Mouse (Mus musculus) brain, adult 2 months (tissue): Measurements from ENCODE around the gene Gm3336.
A peak's percentile ranks its signal among the peaks of the same experiment; 100 is the strongest.

Source experiments
- DNase-seq: peaks from one replicate; pipeline ENCODE4 v3.0.0; 2011; ENCODE audit warnings: low read depth, low spot score

Gene Gm3336

DNA sequence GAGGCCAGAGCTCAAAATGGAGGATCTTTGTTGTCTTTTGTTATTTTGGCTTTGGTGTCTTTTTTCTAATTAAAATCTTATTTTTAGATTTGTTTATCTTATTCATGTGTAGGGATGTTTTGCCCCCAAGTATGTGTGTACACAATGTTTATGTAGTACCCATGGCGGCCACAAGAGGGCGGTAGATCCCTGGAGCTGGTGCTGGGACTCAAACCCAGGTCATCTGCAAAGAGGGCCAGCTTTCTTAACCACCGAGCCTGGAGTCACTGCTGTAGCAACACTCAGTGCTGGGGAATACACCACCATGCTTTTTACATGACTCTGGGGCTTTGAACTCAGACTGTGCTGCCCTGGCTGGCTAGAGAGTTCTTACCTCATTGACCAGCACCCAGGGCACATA is 45.0 kb downstream of the Gm3336 start:
- DNase-seq, result no peak

- no peak for DNase-seq
These were observed 45.7 kb downstream of the Gm3336 start for GRCm38 (mm10) chr8:70764026-70764425.

GRCm38 (mm10) chr8:70764676-70765075 is 46.3 kb downstream of the Gm3336 start:
- DNase-seq, result no peak

DNA sequence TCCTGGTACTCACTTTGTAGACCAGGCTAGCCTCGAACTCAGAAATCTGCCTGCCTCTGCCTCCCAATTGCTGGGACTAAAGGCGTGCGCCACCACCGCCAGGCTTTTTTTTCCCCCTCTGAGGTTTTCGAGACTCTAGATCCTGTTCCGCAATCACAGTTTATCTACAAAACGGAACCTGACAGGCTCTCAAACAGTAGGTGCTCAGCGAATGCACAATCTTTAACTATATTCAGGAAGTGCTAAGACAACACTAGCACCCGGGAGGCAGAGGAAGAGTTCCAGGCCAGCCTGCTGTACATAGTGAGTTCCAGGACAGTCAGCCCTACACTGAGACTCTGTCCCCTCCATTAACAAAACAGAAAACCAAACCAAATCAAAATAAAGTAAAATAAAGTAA is 47.0 kb downstream of the Gm3336 start:
- DNase-seq, result no peak

GRCm38 (mm10) chr8:70765838-70766570 is 47.7 kb downstream of the Gm3336 start:
- no peak for DNase-seq

DNA sequence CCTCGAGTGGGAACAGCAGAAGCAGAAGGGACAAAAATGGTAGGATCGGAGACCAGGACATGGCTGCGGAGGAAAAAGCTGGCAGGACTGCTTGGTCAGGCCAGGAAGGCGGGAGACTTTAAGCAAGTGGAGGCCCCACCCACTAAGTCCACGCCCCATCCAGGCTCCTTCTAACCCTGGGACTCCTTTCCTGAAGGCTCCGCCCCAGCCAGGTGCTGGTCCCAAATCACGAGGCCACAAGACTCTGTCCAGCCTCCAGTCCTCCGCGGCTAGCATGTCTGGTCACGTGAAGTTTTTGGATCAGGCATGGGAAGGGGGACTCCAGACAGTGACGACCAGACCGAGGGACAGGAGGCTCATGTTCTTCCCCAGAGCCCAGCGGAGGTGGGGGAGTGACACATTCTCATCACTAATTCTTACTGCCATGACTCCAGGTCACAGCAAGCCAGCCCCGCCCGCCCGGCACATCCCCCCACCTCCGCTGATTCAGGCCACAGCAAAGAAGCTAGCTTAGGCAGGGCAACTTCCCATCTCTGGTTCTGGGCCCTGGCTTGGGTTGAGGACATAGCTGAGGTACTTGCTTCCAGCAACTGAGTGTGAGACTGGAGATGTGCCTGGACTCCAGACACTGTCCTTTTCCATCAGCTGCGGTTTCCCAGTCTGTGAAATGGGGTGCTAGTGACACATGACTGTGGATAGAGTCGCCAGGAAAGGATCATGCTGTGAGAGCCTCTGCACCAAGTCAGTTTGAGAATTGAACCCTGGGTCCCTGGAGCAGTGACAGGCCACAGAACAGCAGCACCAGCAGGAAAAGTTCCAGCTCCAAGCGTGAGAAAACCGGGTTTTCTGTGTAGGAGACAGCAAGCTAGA is 48.5 kb downstream of the Gm3336 start:
- peak; percentile 71 for DNase-seq

GRCm38 (mm10) chr8:70767503-70767902 is 49.2 kb downstream of the Gm3336 start:
- DNase-seq, result no peak

- DNase-seq, result no peak
These were observed 50.0 kb downstream of the Gm3336 start for GRCm38 (mm10) chr8:70768231-70768776.

DNA sequence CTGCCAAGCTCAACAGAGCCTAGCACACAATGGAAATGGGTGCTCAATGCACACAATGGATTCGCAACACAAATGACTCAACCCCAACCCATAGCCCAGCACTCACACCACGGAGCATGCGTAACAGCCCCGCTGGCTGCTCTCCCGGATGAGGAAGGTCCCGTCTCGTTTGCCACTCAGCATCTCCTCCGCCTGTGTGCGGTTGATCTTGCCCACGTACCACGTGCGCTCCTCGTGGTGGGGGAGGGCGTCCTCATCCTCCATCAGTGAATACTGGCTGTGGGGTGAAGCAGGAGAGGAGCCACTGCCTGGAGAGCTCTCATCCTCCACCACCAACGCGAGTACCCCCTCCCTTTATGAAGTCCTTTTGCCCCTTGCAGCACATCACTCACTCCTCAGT is 50.6 kb downstream of the Gm3336 start:
- no peak for DNase-seq

- DNase-seq, result peak; percentile 97
These were observed 51.0 kb downstream of the Gm3336 start for GRCm38 (mm10) chr8:70769359-70769758.

GRCm38 (mm10) chr8:70769858-70770257 is 51.5 kb downstream of the Gm3336 start:
- no peak for DNase-seq

- DNase-seq, result no peak
These were observed 52.4 kb downstream of the Gm3336 start for GRCm38 (mm10) chr8:70770748-70771147.

GRCm38 (mm10) chr8:70771217-70771616 is 52.9 kb downstream of the Gm3336 start:
- no peak for DNase-seq

GRCm38 (mm10) chr8:70772075-70772474 is 53.7 kb downstream of the Gm3336 start:
- no peak for DNase-seq
